Mouse (Mus musculus) intestine, postnatal 0 days (tissue): ENCODE data around the gene Osbpl6. TPM values are rescaled to one million over a fixed set of nuclear protein-coding genes. Genes with fewer than 3 reads are reported as not detected.

ENCODE experiments used
- ATAC-seq: fragments of 200-750 bp; cut with Nextera tagmentation; 2 replicates; pipeline ENCODE4 v1.8.0; 2017; ENCODE audit warnings: mild to moderate bottlenecking, moderate TSS enrichment, moderate library complexity
- H3K27ac ChIP-seq: fragments of 300-500 bp; sonication (generic); 2 replicates; pipeline ENCODE4 v1.5.1; 2014; ENCODE audit warnings: mild to moderate bottlenecking, low read depth, low read length, moderate library complexity
- H3K27me3 ChIP-seq: fragments of 300-500 bp; sonication (generic); replicated peaks from 2 replicates; pipeline ENCODE4 v1.6.1; 2014; ENCODE audit warnings: low read length, mixed read lengths; ENCODE audit not compliant: control insufficient read depth, insufficient read depth
- H3K36me3 ChIP-seq: fragments of 300-500 bp; sonication (generic); 2 replicates; pipeline ENCODE4 v1.6.1; 2014; ENCODE audit warnings: mild to moderate bottlenecking, moderate library complexity; ENCODE audit not compliant: control insufficient read depth, insufficient read depth
- H3K4me1 ChIP-seq: fragments of 300-500 bp; sonication (generic); replicated peaks from 2 replicates; pipeline ENCODE4 v1.6.1; 2014; ENCODE audit warnings: antibody characterized with exemption, low read length, mixed read lengths; ENCODE audit not compliant: control insufficient read depth, insufficient read depth
- H3K4me2 ChIP-seq: fragments of 300-500 bp; sonication (generic); replicated peaks from 2 replicates; pipeline ENCODE4 v1.6.1; 2014; ENCODE audit warnings: low read depth, mild to moderate bottlenecking, moderate library complexity
- H3K4me3 ChIP-seq: fragments of 300-500 bp; sonication (generic); 2 replicates; pipeline ENCODE4 v1.5.1; 2014; ENCODE audit warnings: low read depth, low read length
- H3K9ac ChIP-seq: fragments of 300-500 bp; sonication (generic); 2 replicates; pipeline ENCODE4 v1.6.1; 2014; ENCODE audit warnings: mild to moderate bottlenecking, low read depth, low read length
- H3K9me3 ChIP-seq: fragments of 300-500 bp; sonication (generic); 2 replicates; pipeline ENCODE4 v1.6.1; 2016; ENCODE audit warnings: mixed run types; ENCODE audit not compliant: control insufficient read depth
- CTCF ChIP-seq: sonication (generic); IDR thresholded peaks from 2 replicates; pipeline ENCODE4 v1.5.1; 2016; ENCODE audit warnings: low read depth, mild to moderate bottlenecking, control low read depth, antibody characterized with exemption, moderate library complexity
- WGBS: fragments of 180-500 bp; shearing (Covaris S2); extraction: QIAGEN DNeasy Blood & Tissue Kit; methylation state at CpG from one replicate; pipeline ENCODE4 v1.1.7; 2014; 5-methylcytosine and 5-hydroxymethylcytosine counted together
- polyA plus RNA-seq: library from polyadenylated mRNA; unstranded; fragments of >200 nt; fragmentation: Nextera tagmentation; extraction: Ambion mirVana; gene quantifications from 2 replicates; pipeline ENCODE4 v1.2.1, GENCODE M21; 2015

The Osbpl6 gene
- polyA plus RNA-seq, 1 experiment from 2014 or later, result 30.8 TPM

DNA sequence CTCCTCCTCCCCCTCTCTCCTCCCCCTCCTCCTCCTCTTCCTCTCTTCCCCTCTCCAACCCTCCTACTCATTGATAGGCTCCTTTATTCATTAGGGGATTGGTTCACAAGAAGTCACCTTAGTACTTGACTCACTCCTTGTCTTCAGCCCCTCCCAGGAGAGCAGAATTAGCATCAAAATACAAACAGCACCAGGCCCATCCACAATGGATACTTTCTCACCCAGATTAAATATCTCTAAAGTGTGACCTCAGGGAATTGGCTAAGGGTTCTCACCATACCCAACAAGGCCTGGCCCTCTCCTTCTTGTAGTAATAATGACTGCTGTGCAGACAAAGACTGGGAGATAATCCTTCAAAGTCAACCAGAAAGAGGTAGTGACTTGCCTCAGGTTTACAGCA, 6.1 kb upstream of the Osbpl6 start:
- ATAC-seq, result no peak
- H3K4me1 ChIP-seq, result no peaks in the 10 kb centered on the region
- H3K4me3 ChIP-seq, result no peak overlapping the region
- no peaks in the 10 kb centered on the region for H3K27me3 ChIP-seq
- no peaks in the 10 kb centered on the region for H3K36me3 ChIP-seq
- H3K9me3 ChIP-seq, result no peaks in the 10 kb centered on the region
- H3K9ac ChIP-seq, result no peak overlapping the region
- H3K4me2 ChIP-seq, result no peak overlapping the region
- TF ChIP-seq CTCF, result no peak
- no peak overlapping the region for H3K27ac ChIP-seq

DNA sequence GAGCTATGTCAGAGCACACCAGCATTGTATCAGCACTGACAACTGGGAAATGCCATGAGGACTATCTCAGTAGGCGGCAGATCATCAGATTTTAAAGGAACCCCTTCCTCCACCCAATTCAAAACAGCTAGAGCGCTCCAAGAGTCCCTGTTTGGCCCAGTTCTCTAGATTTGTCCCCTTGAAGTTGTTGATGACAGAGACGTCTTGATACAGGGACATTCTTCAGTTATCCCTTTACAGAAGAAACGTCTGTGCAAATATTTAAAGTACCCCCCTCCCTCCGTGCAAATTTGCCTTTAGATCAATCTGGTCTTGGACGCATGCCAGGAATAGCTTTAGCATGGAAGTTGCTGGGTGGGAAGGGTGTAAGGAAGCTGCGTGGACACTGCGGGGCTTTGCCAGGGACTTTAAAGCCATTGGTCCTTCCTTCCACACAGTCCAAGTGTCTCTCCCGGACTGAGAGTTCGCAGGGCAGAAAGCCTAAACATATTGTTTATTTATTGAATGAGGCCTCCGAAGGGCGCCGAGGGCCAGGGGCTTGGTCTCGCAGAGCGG, 635 bp upstream of the Osbpl6 start:
- Histone ChIP-seq H3K9me3 (no peaks in the 10 kb centered on the region), H3K4me2 (peak overlapping the region; percentile 98), H3K27ac (0 out of 2 replicates have a peak overlapping the region, but pooled peaks have one; percentile 76), H3K4me3 (peak overlapping the region; percentile 96), H3K4me1 (no peaks in the 10 kb centered on the region), H3K36me3 (no peaks in the 10 kb centered on the region), H3K27me3 (no peaks in the 10 kb centered on the region), H3K9ac (peak overlapping the region; percentile 86)
- ATAC-seq, result peak; percentile 17; the same call in 1 of the 2 replicates
- 2% methylated on average over 15 of the region's 15 CpGs for WGBS
- TF ChIP-seq CTCF, result no peak

DNA sequence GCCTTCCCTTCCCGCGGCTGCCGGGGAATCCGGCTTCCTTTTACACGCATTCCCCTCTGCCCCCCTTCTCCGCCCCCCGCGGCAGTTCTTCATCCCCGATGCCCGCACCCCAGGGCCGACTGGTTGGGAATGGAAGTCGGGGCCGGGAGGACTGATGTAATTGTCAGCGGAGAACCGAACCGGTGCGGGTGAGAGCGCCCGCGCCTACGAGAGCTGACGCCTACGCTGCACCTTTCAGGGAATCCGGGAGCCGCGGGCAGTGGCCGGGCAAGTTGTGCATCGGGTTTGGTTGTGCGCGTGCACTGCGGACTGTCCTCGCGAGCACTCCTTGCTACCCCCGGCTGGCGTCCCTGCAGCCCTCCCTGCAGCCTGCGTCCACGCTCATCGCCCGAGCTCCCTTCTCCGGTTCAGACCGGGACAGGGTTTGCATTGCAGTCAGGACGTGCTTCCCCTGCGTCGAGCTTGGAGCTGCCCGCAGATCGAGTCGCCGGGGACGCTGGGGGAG, 681 bp downstream of the Osbpl6 start:
- peak overlapping the region; percentile 86 for H3K9ac ChIP-seq
- H3K4me1 ChIP-seq, result no peaks in the 10 kb centered on the region
- no peaks in the 10 kb centered on the region for H3K9me3 ChIP-seq
- peak overlapping the region; percentile 96 for H3K4me3 ChIP-seq
- peak overlapping the region; percentile 98 for H3K4me2 ChIP-seq
- TF ChIP-seq CTCF, result no peak
- H3K27ac ChIP-seq, result peak overlapping the region; percentile 76
- no peaks in the 10 kb centered on the region for H3K27me3 ChIP-seq
- no peaks in the 10 kb centered on the region for H3K36me3 ChIP-seq
- under 1% methylated on average over 48 of the region's 49 CpGs for WGBS
- ATAC-seq, result peak; percentile 54

DNA sequence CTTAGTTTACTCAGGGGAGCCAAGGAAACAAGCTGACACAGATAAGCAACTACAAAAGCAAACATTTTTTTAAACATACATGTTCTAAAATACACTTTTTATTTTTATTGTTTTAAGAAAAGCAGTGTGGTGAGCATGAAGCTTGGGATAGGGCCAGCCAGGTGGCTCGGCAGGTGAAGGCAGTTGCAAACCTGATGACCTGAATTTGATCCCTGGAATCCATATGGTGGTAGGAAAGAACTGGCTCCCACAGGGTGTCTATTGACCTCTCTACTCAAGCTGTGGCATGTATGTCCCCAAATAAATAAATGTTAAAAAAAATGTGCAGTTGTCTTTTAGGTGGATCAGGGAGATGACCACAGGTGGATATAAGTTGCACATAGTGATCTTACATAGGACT, 3.2 kb downstream of the Osbpl6 start:
- no peak overlapping the region for H3K27ac ChIP-seq
- no peak overlapping the region for H3K4me2 ChIP-seq
- no peak for TF ChIP-seq CTCF
- no peak overlapping the region for H3K9ac ChIP-seq
- H3K27me3 ChIP-seq, result no peaks in the 10 kb centered on the region
- no peak overlapping the region for H3K4me3 ChIP-seq
- H3K9me3 ChIP-seq, result no peaks in the 10 kb centered on the region
- WGBS, result 73% methylated on average over 1 of the region's 1 CpGs
- no peaks in the 10 kb centered on the region for H3K36me3 ChIP-seq
- H3K4me1 ChIP-seq, result no peaks in the 10 kb centered on the region
- no peak for ATAC-seq

DNA sequence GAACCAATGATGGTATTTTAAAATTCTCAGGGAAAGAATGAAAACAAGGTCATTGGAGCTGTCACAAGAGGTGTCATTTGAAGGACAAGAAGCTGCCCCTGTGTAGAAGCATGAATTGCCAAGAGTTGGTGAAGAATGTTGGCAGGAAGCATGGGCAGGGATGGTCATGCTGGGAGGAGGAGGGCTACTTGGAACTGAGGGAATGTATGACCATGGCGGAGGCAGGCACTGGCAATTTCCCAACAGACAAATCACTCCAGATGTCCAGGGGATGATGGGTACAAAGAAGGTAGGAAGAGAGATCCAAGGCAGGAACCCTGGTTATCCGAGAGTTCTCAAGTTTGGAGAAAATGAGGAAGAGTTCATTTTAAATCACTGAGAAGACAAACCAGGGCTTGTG, 3.7 kb downstream of the Osbpl6 start:
- 95% methylated on average over 2 of the region's 2 CpGs for WGBS
- no peak for ATAC-seq

DNA sequence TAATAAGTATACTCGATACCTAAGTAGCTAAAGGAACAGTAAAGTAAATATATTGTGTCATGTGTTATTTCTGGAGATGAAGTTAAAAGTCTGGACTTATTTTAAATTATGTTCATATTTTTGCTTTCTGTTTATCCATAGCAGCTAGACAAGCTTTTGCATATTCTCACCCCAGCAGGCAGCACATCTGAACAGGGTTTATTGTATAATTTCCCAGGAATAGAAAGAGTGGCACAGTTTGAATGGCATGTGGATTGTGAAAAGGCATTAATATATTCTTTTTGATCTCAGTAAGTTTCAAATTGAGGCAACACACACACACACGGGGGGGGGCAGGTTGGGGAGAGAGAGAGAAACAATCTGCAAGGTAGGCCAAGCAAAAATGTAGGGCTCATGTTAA, 6.6 kb downstream of the Osbpl6 start:
- no peak overlapping the region for H3K27ac ChIP-seq
- H3K4me2 ChIP-seq, result no peak overlapping the region
- 75% methylated on average over 2 of the region's 2 CpGs for WGBS
- H3K36me3 ChIP-seq, result no peaks in the 10 kb centered on the region
- H3K9ac ChIP-seq, result no peak overlapping the region
- no peak for ATAC-seq
- no peaks in the 10 kb centered on the region for H3K9me3 ChIP-seq
- no peak overlapping the region for H3K4me3 ChIP-seq
- no peak for TF ChIP-seq CTCF
- H3K4me1 ChIP-seq, result 0 out of 2 replicates have a peak, but pooled peaks cover 4% of the 10 kb centered on the region
- H3K27me3 ChIP-seq, result no peaks in the 10 kb centered on the region

More for the DNA sequence above, 3.7 kb downstream of the Osbpl6 start:
- H3K4me2 ChIP-seq, result no peak overlapping the region
- no peak overlapping the region for H3K27ac ChIP-seq
- H3K9me3 ChIP-seq, result no peaks in the 10 kb centered on the region
- no peak overlapping the region for H3K4me3 ChIP-seq
- no peak overlapping the region for H3K9ac ChIP-seq
- no peaks in the 10 kb centered on the region for H3K36me3 ChIP-seq
- H3K27me3 ChIP-seq, result no peaks in the 10 kb centered on the region
- TF ChIP-seq CTCF, result no peak
- no peaks in the 10 kb centered on the region for H3K4me1 ChIP-seq
